Mouse (Mus musculus): Measurements from ENCODE around the gene Hacd2. TPM values are rescaled to one million over a fixed set of nuclear protein-coding genes. Genes with fewer than 3 reads are reported as not detected.

Gene Hacd2
- polyA plus RNA-seq, 1 experiment, result 87.6 TPM

- Histone ChIP-seq H3K36me3 (ENCODE audit: control insufficient read depth, insufficient read depth, low read length, poor library complexity, severe bottlenecking) (peaks cover 17% of the 10 kb centered on the region), H3K9me3 (replicated peaks; ENCODE audit: control insufficient read depth, insufficient read depth, low read length, poor library complexity, severe bottlenecking) (no peaks in the 10 kb centered on the region), H3K4me1 (ENCODE audit: control insufficient read depth, insufficient read depth, low read length) (peaks cover 14% of the 10 kb centered on the region), H3K27ac (ENCODE audit: insufficient read depth, low read length) (peak overlapping the region; percentile 85), H3K27me3 (ENCODE audit: control insufficient read depth, insufficient read depth, low read length, poor library complexity, severe bottlenecking) (no peaks in the 10 kb centered on the region), H3K4me3 (ENCODE audit: low read depth, low read length) (no peak overlapping the region), H3K9ac (ENCODE audit: low read depth, poor library complexity, severe bottlenecking) (no peak overlapping the region)
- TF ChIP-seq CTCF (IDR thresholded peaks at IDR 0.05; ENCODE audit: low read depth, low read length) (no peak), POLR2A (IDR thresholded peaks at IDR 0.05; ENCODE audit: insufficient read depth, low read length) (no peak), EP300 (IDR thresholded peaks at IDR 0.05; ENCODE audit: insufficient read depth, low read depth, low read length) (peak; percentile 81)
Measured at GRCm38 (mm10) chr16:35038343-35039057, 16.3 kb downstream of the Hacd2 start.

- no peak overlapping the region for H3K4me3 ChIP-seq (ENCODE audit: low read depth, low read length)
- H3K36me3 ChIP-seq (ENCODE audit: control insufficient read depth, insufficient read depth, low read length, poor library complexity, severe bottlenecking), result peaks cover 9% of the 10 kb centered on the region
- H3K4me1 ChIP-seq (ENCODE audit: control insufficient read depth, insufficient read depth, low read length), result peaks cover 12% of the 10 kb centered on the region
- H3K9me3 ChIP-seq (replicated peaks; ENCODE audit: control insufficient read depth, insufficient read depth, low read length, poor library complexity, severe bottlenecking), result no peaks in the 10 kb centered on the region
- TF ChIP-seq POLR2A (IDR thresholded peaks at IDR 0.05; ENCODE audit: insufficient read depth, low read length) (no peak), CTCF (IDR thresholded peaks at IDR 0.05; ENCODE audit: low read depth, low read length) (no peak), EP300 (IDR thresholded peaks at IDR 0.05; ENCODE audit: insufficient read depth, low read depth, low read length) (no peak)
- no peak overlapping the region for H3K27ac ChIP-seq (ENCODE audit: insufficient read depth, low read length)
- no peak overlapping the region for H3K9ac ChIP-seq (ENCODE audit: low read depth, poor library complexity, severe bottlenecking)
- no peaks in the 10 kb centered on the region for H3K27me3 ChIP-seq (ENCODE audit: control insufficient read depth, insufficient read depth, low read length, poor library complexity, severe bottlenecking)
Measured at GRCm38 (mm10) chr16:35040154-35040553, 17.9 kb downstream of the Hacd2 start.

DNA sequence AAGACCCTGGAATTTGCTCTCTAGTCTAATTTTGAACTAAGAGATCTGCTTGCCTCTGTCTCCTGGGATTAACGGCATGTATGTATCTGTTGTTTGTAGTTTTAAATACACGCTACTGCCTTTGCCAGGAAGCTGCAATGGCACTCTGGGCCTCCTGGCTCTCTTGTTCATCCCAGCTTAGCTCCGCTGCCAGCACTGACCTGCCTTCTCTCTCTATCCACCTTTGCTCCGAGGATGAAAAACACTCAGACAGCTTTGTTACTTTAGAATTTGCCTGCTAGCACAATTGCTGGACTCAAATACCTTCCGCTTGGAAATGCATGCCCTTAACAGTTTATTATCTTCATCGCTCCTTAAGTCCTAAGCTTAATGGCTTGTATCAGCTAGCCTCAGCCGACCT is 18.8 kb downstream of the Hacd2 start:
- Histone ChIP-seq H3K4me1 (ENCODE audit: control insufficient read depth, insufficient read depth, low read length) (peaks cover 11% of the 10 kb centered on the region), H3K27me3 (ENCODE audit: control insufficient read depth, insufficient read depth, low read length, poor library complexity, severe bottlenecking) (no peaks in the 10 kb centered on the region), H3K36me3 (ENCODE audit: control insufficient read depth, insufficient read depth, low read length, poor library complexity, severe bottlenecking) (peaks cover 9% of the 10 kb centered on the region), H3K4me3 (ENCODE audit: low read depth, low read length) (no peak overlapping the region), H3K9ac (ENCODE audit: low read depth, poor library complexity, severe bottlenecking) (no peak overlapping the region), H3K9me3 (replicated peaks; ENCODE audit: control insufficient read depth, insufficient read depth, low read length, poor library complexity, severe bottlenecking) (no peaks in the 10 kb centered on the region), H3K27ac (ENCODE audit: insufficient read depth, low read length) (no peak overlapping the region)
- TF ChIP-seq CTCF (IDR thresholded peaks at IDR 0.05; ENCODE audit: low read depth, low read length), result no peak
- no peak for TF ChIP-seq EP300 (IDR thresholded peaks at IDR 0.05; ENCODE audit: insufficient read depth, low read depth, low read length)
- TF ChIP-seq POLR2A (IDR thresholded peaks at IDR 0.05; ENCODE audit: insufficient read depth, low read length), result no peak

- TF ChIP-seq EP300 (IDR thresholded peaks at IDR 0.05; ENCODE audit: insufficient read depth, low read depth, low read length) (no peak), CTCF (IDR thresholded peaks at IDR 0.05; ENCODE audit: low read depth, low read length) (no peak), POLR2A (IDR thresholded peaks at IDR 0.05; ENCODE audit: insufficient read depth, low read length) (no peak)
- Histone ChIP-seq H3K9ac (ENCODE audit: low read depth, poor library complexity, severe bottlenecking) (no peak overlapping the region), H3K4me1 (ENCODE audit: control insufficient read depth, insufficient read depth, low read length) (no peaks in the 10 kb centered on the region), H3K9me3 (replicated peaks; ENCODE audit: control insufficient read depth, insufficient read depth, low read length, poor library complexity, severe bottlenecking) (no peaks in the 10 kb centered on the region), H3K4me3 (ENCODE audit: low read depth, low read length) (no peak overlapping the region), H3K36me3 (ENCODE audit: control insufficient read depth, insufficient read depth, low read length, poor library complexity, severe bottlenecking) (peaks cover 14% of the 10 kb centered on the region; the same call in 1 of the 2 replicates), H3K27me3 (ENCODE audit: control insufficient read depth, insufficient read depth, low read length, poor library complexity, severe bottlenecking) (no peaks in the 10 kb centered on the region), H3K27ac (ENCODE audit: insufficient read depth, low read length) (no peak overlapping the region)
Measured at GRCm38 (mm10) chr16:35046081-35046775, 24.0 kb downstream of the Hacd2 start.

GRCm38 (mm10) chr16:35047272-35047969 is 25.2 kb downstream of the Hacd2 start:
- Histone ChIP-seq H3K4me3 (ENCODE audit: low read depth, low read length) (no peak overlapping the region), H3K9me3 (replicated peaks; ENCODE audit: control insufficient read depth, insufficient read depth, low read length, poor library complexity, severe bottlenecking) (no peaks in the 10 kb centered on the region), H3K36me3 (ENCODE audit: control insufficient read depth, insufficient read depth, low read length, poor library complexity, severe bottlenecking) (peaks cover 14% of the 10 kb centered on the region; the same call in 1 of the 2 replicates), H3K27ac (ENCODE audit: insufficient read depth, low read length) (no peak overlapping the region), H3K27me3 (ENCODE audit: control insufficient read depth, insufficient read depth, low read length, poor library complexity, severe bottlenecking) (no peaks in the 10 kb centered on the region), H3K4me1 (ENCODE audit: control insufficient read depth, insufficient read depth, low read length) (no peaks in the 10 kb centered on the region), H3K9ac (ENCODE audit: low read depth, poor library complexity, severe bottlenecking) (no peak overlapping the region)
- no peak for TF ChIP-seq POLR2A (IDR thresholded peaks at IDR 0.05; ENCODE audit: insufficient read depth, low read length)
- no peak for TF ChIP-seq EP300 (IDR thresholded peaks at IDR 0.05; ENCODE audit: insufficient read depth, low read depth, low read length)
- TF ChIP-seq CTCF (IDR thresholded peaks at IDR 0.05; ENCODE audit: low read depth, low read length), result no peak

Data from ES-Bruce4 (cell line).